Mouse (Mus musculus): ENCODE data around the gene Crhr2. TPM values are rescaled to one million over a fixed set of nuclear protein-coding genes. Genes with fewer than 3 reads are reported as not detected.

Crhr2 gene
- polyA plus RNA-seq, 1 experiment from 2014 or later = 1.0 TPM

Other genes with a start within 250 kb of the Crhr2 start
- gene Nod1, start 160.4 kb downstream of the Crhr2 start, polyA plus RNA-seq (2016; fragmentation: Nextera tagmentation; extraction: Ambion mirVana) = 1.9 and 2.2 TPM in 2 replicates
- gene Ggct, start 140.1 kb downstream of the Crhr2 start, polyA plus RNA-seq (2016; fragmentation: Nextera tagmentation; extraction: Ambion mirVana) = 6.9 and 7.4 TPM in 2 replicates
- 171 and 176 TPM in 2 replicates for gene Gars, start 95.0 kb downstream of the Crhr2 start, polyA plus RNA-seq (2016; fragmentation: Nextera tagmentation; extraction: Ambion mirVana)
- 0.41 and 0.63 TPM in 2 replicates for gene Inmt, start 42.0 kb upstream of the Crhr2 start, polyA plus RNA-seq (2016; fragmentation: Nextera tagmentation; extraction: Ambion mirVana)
- 1.7 and 2.1 TPM in 2 replicates for gene Mindy4, start 70.4 kb upstream of the Crhr2 start, polyA plus RNA-seq (2016; fragmentation: Nextera tagmentation; extraction: Ambion mirVana)
- gene Aqp1, start 203.4 kb upstream of the Crhr2 start, polyA plus RNA-seq (2016; fragmentation: Nextera tagmentation; extraction: Ambion mirVana) = 29.1 and 29.5 TPM in 2 replicates
- not detected in 2 replicates for gene Ghrhr, start 243.3 kb upstream of the Crhr2 start, polyA plus RNA-seq (2016; fragmentation: Nextera tagmentation; extraction: Ambion mirVana)

Data from liver, embryonic 12.5 days (tissue).